Comparison of ENCODE assay signal across 14 mouse cellular contexts in the genomic region with DNA sequence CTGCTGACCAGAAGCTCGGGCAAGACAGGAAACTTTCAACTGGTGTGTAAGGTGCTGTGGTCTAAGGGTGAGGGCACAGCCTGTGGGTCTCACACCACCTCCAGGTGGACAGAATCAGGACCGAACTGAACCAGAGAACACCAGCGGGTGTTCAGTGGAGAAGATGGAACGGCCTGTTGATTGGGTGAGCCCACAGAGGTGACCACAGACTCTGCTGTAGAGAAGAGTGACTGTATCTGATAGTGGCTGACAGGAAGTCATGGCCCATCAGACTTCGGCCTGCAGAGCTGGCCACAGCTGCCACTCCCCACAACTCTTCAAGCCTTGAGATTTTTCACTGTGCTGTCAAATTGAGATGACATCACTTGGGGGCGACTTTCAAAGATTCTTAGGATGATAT.
"Had no signal": no experiment of that assay in that cellular context is flagged by ENCODE, and none has a peak within 500 bp of the region (broad histone marks: within the 10 kb centered on the region; RNA-seq: fewer than 3 reads in every experiment).

No protein-coding gene starts in this region.

- ATAC-seq: liver, postnatal 0 days; midbrain, embryonic 15.5 days had no signal

- H3K9me3 ChIP-seq: limb, embryonic 12.5 days; liver, embryonic 13.5 days; midbrain, embryonic 15.5 days; neural tube, embryonic 15.5 days had no signal

- H3K36me3 ChIP-seq: limb, embryonic 12.5 days; liver, embryonic 13.5 days; midbrain, embryonic 15.5 days; neural tube, embryonic 15.5 days had no signal

- H3K27ac ChIP-seq: limb, embryonic 12.5 days; liver, embryonic 13.5 days; midbrain, embryonic 15.5 days; neural tube, embryonic 15.5 days had no signal

- H3K27me3 ChIP-seq: limb, embryonic 12.5 days; midbrain, embryonic 15.5 days; neural tube, embryonic 15.5 days had no signal

- H3K9ac ChIP-seq: limb, embryonic 12.5 days; liver, embryonic 13.5 days; liver, postnatal 0 days; midbrain, embryonic 15.5 days; neural tube, embryonic 15.5 days had no signal

- DNase-seq: kidney, adult 2 months; kidney, postnatal 25 days; layer of hippocampus, adult 9-11 months; layer of hippocampus, postnatal 36 days; liver; liver, embryonic 13.5 days; liver, postnatal 0 days; right cerebral cortex, adult 18-20 months; spleen, adult 18-20 months; thymus, postnatal 36 days had no signal

- H3K4me2 ChIP-seq: limb, embryonic 12.5 days; liver, embryonic 13.5 days; midbrain, embryonic 11.5 days; midbrain, embryonic 15.5 days; neural tube, embryonic 15.5 days had no signal

- H3K4me3 ChIP-seq: limb, embryonic 12.5 days; liver, embryonic 13.5 days; midbrain, embryonic 15.5 days; neural tube, embryonic 15.5 days had no signal
